Mouse (Mus musculus): Measurements from ENCODE around the gene Snx29.

DNA sequence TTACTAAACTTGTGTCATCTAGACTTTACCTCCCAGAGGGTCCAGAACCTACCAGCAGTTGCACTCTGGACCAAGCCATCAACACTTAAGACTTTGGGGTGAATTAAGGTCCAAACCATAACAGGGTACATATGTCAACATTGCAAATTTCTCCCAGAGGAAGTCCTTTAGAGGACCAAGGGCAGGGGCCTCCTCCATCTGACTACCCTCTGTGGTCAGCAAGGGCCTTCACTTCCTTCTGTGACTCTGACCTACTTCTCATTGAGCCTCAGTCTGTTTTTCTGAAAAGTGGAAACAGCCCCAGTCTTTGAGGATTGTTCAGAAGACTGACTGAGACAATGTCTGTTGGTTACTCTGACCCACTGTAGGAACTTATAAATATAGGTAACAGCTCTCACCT is 111.1 kb downstream of the Snx29 start:
- TF ChIP-seq CTCF (IDR thresholded peaks at IDR 0.05; ENCODE audit: borderline replicate concordance, extremely low read depth, insufficient read depth, insufficient read length) (no peak), POLR2A (IDR thresholded peaks at IDR 0.05; ENCODE audit: borderline replicate concordance, extremely low read depth, insufficient read depth, insufficient read length, poor library complexity, severe bottlenecking) (no peak)
